Comparison of ENCODE assay signal across 9 mouse cellular contexts in the genomic region with DNA sequence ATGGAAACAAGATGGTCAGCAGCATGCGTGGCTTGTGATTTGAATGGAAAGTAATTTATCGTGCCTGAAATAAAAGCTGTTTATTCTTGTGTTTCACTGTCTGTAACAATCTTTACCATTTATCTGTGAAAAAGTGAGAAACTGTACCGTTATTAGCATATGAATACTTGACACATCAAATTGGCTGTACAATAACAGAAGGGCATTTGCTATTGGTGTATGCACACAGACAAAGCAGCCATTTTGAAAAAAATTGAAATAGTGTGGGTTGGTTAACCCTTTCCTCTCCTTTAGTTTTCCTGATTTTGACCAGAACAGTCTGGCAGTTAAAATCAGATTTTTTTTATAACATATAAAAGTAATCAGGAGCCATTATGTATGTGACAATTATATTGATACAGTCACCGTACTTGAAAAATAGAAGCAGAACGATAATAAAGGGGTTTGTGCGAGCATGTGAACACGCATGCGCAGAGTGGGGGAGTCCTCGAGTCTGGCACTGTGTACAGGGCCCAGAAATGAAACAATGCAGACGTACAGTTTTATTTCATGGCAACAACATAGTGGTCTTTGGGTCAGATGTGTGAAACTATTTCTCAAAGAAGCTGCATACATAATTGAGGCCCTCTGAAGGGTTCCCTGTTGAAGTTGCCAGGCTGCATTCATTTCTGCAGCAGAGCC.
A peak's percentile ranks its signal among the peaks of the same experiment; 100 is the strongest.
DNase-seq lines count a peak whose midpoint lies in the region; ATAC-seq lines count a peak whose summit lies in the region.
"Had no signal": no experiment of that assay in that cellular context is flagged by ENCODE, and none has a peak within 500 bp of the region (broad histone marks: within the 10 kb centered on the region; RNA-seq: fewer than 3 reads in every experiment).

No protein-coding gene starts in this region.

- peak; percentile 83 for ATAC-seq in neural tube, embryonic 11.5 days (ENCODE audit: insufficient read depth, low FRiP score, low TSS enrichment)
- ATAC-seq in hindbrain, embryonic 16.5 days: peak; percentile 88
- ATAC-seq in midbrain, embryonic 13.5 days: peak; percentile 91
- no peak for ATAC-seq in granulocyte monocyte progenitor cell, adult 5-6 weeks (replicated peaks; ENCODE audit: poor library complexity, severe bottlenecking)
- ATAC-seq in erythroblast, adult 5-6 weeks (replicated peaks; ENCODE audit: low FRiP score, poor library complexity, severe bottlenecking): no peak

- intact Hi-C loops in gastrocnemius, postnatal 14 days (cut with DNase I; ENCODE audit: low total_unique reads): no loop called here

- DNase-seq in neural tube, embryonic 11.5 days (ENCODE audit: low spot score): peak; percentile 56
- DNase-seq in neural tube, embryonic 10.5 days (ENCODE audit: extremely low spot score, low spot score): no peak
- DNase-seq in heart, adult 9 months (ENCODE audit: low spot score in 2 of 2): no peak
- no peak for DNase-seq in gastrocnemius, postnatal 14 days
- DNase-seq: thymus, postnatal 14 days had no signal

- H3K4me2 ChIP-seq in neural tube, embryonic 11.5 days (ENCODE audit: low read depth): no peak overlapping the region
- H3K4me2 ChIP-seq in hindbrain, embryonic 16.5 days (ENCODE audit: low read length): peak overlapping the region; percentile 52
- H3K4me2 ChIP-seq in midbrain, embryonic 13.5 days (replicated peaks): peak overlapping the region; percentile 34

- no peaks in the 10 kb centered on the region for H3K27me3 ChIP-seq in neural tube, embryonic 11.5 days (ENCODE audit: control insufficient read depth, insufficient read depth, low read length)
- no peaks in the 10 kb centered on the region for H3K27me3 ChIP-seq in hindbrain, embryonic 16.5 days (replicated peaks; ENCODE audit: control insufficient read depth, insufficient read depth, low read length)
- H3K27me3 ChIP-seq in midbrain, embryonic 13.5 days: no peaks in the 10 kb centered on the region

- WGBS in neural tube, embryonic 11.5 days: 66% methylated on average over 10 of the region's 10 CpGs
- WGBS in hindbrain, embryonic 16.5 days: 36% methylated on average over 10 of the region's 10 CpGs
- 39% methylated on average over 10 of the region's 10 CpGs for WGBS in midbrain, embryonic 13.5 days

- H3K9me3 ChIP-seq in neural tube, embryonic 11.5 days (ENCODE audit: control insufficient read depth, low read length): no peaks in the 10 kb centered on the region
- no peaks in the 10 kb centered on the region for H3K9me3 ChIP-seq in hindbrain, embryonic 16.5 days (ENCODE audit: control insufficient read depth, low read length)
- H3K9me3 ChIP-seq in midbrain, embryonic 13.5 days: no peaks in the 10 kb centered on the region

- peak overlapping the region; percentile 74 for H3K27ac ChIP-seq in neural tube, embryonic 11.5 days (ENCODE audit: low read depth, low read length)
- H3K27ac ChIP-seq in hindbrain, embryonic 16.5 days (ENCODE audit: low read depth, low read length): peak overlapping the region; percentile 82
- peak overlapping the region; percentile 87 for H3K27ac ChIP-seq in midbrain, embryonic 13.5 days

- H3K36me3 ChIP-seq in neural tube, embryonic 11.5 days (ENCODE audit: control insufficient read depth, insufficient read depth, low read length): no peaks in the 10 kb centered on the region
- H3K36me3 ChIP-seq in hindbrain, embryonic 16.5 days (ENCODE audit: control insufficient read depth, insufficient read depth, low read length): no peaks in the 10 kb centered on the region
- no peaks in the 10 kb centered on the region for H3K36me3 ChIP-seq in midbrain, embryonic 13.5 days

- no peak overlapping the region for H3K4me3 ChIP-seq in neural tube, embryonic 11.5 days (ENCODE audit: low read depth, low read length)
- peak overlapping the region; percentile 22 for H3K4me3 ChIP-seq in hindbrain, embryonic 16.5 days (ENCODE audit: low read length)
- peak overlapping the region; percentile 18 for H3K4me3 ChIP-seq in midbrain, embryonic 13.5 days (replicated peaks)

- H3K4me1 ChIP-seq in neural tube, embryonic 11.5 days (ENCODE audit: control insufficient read depth, insufficient read depth, low read length): no peaks in the 10 kb centered on the region
- peaks cover 6% of the 10 kb centered on the region for H3K4me1 ChIP-seq in hindbrain, embryonic 16.5 days (ENCODE audit: control insufficient read depth, insufficient read depth, low read depth, low read length)
- peaks cover 22% of the 10 kb centered on the region for H3K4me1 ChIP-seq in midbrain, embryonic 13.5 days (replicated peaks)

- no peak overlapping the region for H3K9ac ChIP-seq in neural tube, embryonic 11.5 days (ENCODE audit: low read length)
- no peak overlapping the region; the same call in 1 of the 2 replicates for H3K9ac ChIP-seq in hindbrain, embryonic 16.5 days (ENCODE audit: low read depth, low read length)
- no peak overlapping the region for H3K9ac ChIP-seq in midbrain, embryonic 13.5 days (replicated peaks)

Comparison
In these comparisons a context has a peak if more than half of its experiments do, and no peak if none do; other contexts are left out.
1. ATAC-seq: peak in neural tube, embryonic 11.5 days (single experiment), hindbrain, embryonic 16.5 days (single experiment) and midbrain, embryonic 13.5 days (single experiment); none in granulocyte monocyte progenitor cell, adult 5-6 weeks (single experiment) and erythroblast, adult 5-6 weeks (single experiment).
2. Peak in every context shown above with its lines, with median percentiles within 50 percentile points of each other: H3K27ac ChIP-seq.